Mouse (Mus musculus) C2C12 (cell line): ENCODE measurements around the gene Adipor2. TPM values are rescaled to one million over a fixed set of nuclear protein-coding genes. Genes with fewer than 3 reads are reported as not detected.
"Not testable (repeated sequence)": the region's sequence is repeated elsewhere in the genome, so short reads cannot be mapped to it uniquely, and the experiment has no call there.

Experiments used
- H3K27me3 ChIP-seq: one replicate; pipeline ENCODE4 v1.6.1; 2011; ENCODE audit not compliant: control insufficient read depth, insufficient read depth, insufficient read length
- H3K36me3 ChIP-seq: one replicate; pipeline ENCODE4 v1.6.1; 2011; ENCODE audit not compliant: control insufficient read depth, insufficient read depth
- H3K4me3 ChIP-seq: one replicate; pipeline ENCODE4 v1.5.1; 2011; ENCODE audit warnings: mild to moderate bottlenecking, control low read depth; ENCODE audit not compliant: poor library complexity, insufficient read depth, severe bottlenecking
- H3K79me2 ChIP-seq: one replicate; pipeline ENCODE4 v1.6.1; 2011; ENCODE audit not compliant: control insufficient read depth, insufficient read depth
- H3K79me3 ChIP-seq: one replicate; pipeline ENCODE4 v1.6.1; 2011; ENCODE audit warnings: low read depth, control low read depth
- H3ac ChIP-seq: one replicate; pipeline ENCODE3; 2011; ENCODE audit warnings: low read depth; ENCODE audit not compliant: control insufficient read depth, insufficient read length
- CEBPB ChIP-seq: IDR thresholded peaks from one replicate; pipeline ENCODE4 v1.6.1; 2011; ENCODE audit warnings: low read depth, mild to moderate bottlenecking, control low read depth, moderate library complexity
- CTCF ChIP-seq: IDR thresholded peaks from one replicate; pipeline ENCODE4 v1.5.1; 2011; ENCODE audit not compliant: control insufficient read depth, insufficient read depth, insufficient read length
- FOSL1 ChIP-seq: IDR thresholded peaks from one replicate; pipeline ENCODE4 v1.8.0; 2011; ENCODE audit warnings: mild to moderate bottlenecking, low read length; ENCODE audit not compliant: poor library complexity, insufficient read depth, severe bottlenecking
- MAX ChIP-seq: IDR thresholded peaks from one replicate; pipeline ENCODE4 v1.6.1; 2011; ENCODE audit warnings: mild to moderate bottlenecking, control low read depth
- MYOD1 ChIP-seq: IDR thresholded peaks from one replicate; pipeline ENCODE4 v1.6.1; 2011; ENCODE audit warnings: low read depth; ENCODE audit not compliant: control insufficient read depth, insufficient read length
- MYOG ChIP-seq: IDR thresholded peaks from one replicate; pipeline ENCODE4 v1.6.1; 2011; ENCODE audit not compliant: control insufficient read depth, insufficient read length; ENCODE audit errors: extremely low read depth
- USF1 ChIP-seq: IDR thresholded peaks from one replicate; pipeline ENCODE4 v1.6.1; 2011; ENCODE audit warnings: low read depth, mild to moderate bottlenecking, control low read depth, moderate library complexity
- polyA plus RNA-seq: library from polyadenylated mRNA; unstranded; fragments of >200 nt; fragmentation: generic; extraction: Trizol; gene quantifications from one replicate; pipeline ENCODE4 v1.2.1, GENCODE M21; 2012; ENCODE audit warnings: missing spikeins

The Adipor2 gene
- polyA plus RNA-seq, 1 experiment, result 28.0 TPM

DNA sequence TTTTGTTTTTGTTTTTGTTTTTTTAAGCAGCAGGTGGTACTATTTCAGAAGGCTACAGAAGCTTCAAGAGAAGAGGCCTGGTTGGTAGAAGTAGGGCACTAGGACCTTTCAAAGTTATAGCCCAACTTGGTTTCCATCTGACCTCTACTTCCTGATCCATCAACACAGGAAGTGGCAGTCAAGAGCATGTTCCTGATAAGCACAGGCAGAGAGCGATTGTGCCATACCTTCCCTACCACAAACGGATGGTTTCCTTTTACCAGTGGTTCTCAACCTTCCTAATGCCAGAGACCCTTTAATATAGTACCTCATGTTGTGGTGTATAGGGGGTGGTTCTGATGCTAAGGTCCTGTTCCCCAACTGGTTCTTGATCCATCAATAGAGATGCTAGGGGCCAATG lies 39.9 kb downstream of the Adipor2 start:
- TF ChIP-seq FOSL1, result no peak
- H3K79me3 ChIP-seq, result peaks cover 50% of the 10 kb centered on the region
- H3K36me3 ChIP-seq, result no peaks in the 10 kb centered on the region
- no peak overlapping the region for H3K4me3 ChIP-seq
- no peak overlapping the region for H3ac ChIP-seq
- H3K27me3 ChIP-seq, result no peaks in the 10 kb centered on the region
- peaks cover 99% of the 10 kb centered on the region for H3K79me2 ChIP-seq

GRCm38 (mm10) chr6:119375035-119375434 lies 42.5 kb downstream of the Adipor2 start:
- no peak for TF ChIP-seq MAX
- no peak for TF ChIP-seq MYOG
- no peak for TF ChIP-seq CEBPB
- no peak for TF ChIP-seq CTCF
- no peak for TF ChIP-seq USF1
- no peak for TF ChIP-seq FOSL1
- no peak for TF ChIP-seq MYOD1
- no peaks in the 10 kb centered on the region for H3K36me3 ChIP-seq
- no peak overlapping the region for H3K4me3 ChIP-seq
- no peaks in the 10 kb centered on the region for H3K27me3 ChIP-seq
- H3ac ChIP-seq, result no peak overlapping the region
- peaks cover 94% of the 10 kb centered on the region for H3K79me2 ChIP-seq
- H3K79me3 ChIP-seq, result peaks cover 30% of the 10 kb centered on the region

- Histone ChIP-seq H3K4me3 (no peak overlapping the region), H3K79me2 (peaks cover 76% of the 10 kb centered on the region), H3K79me3 (peaks cover 21% of the 10 kb centered on the region), H3ac (no peak overlapping the region), H3K27me3 (no peaks in the 10 kb centered on the region), H3K36me3 (peaks cover 10% of the 10 kb centered on the region)
- no peak for TF ChIP-seq CEBPB
- no peak for TF ChIP-seq MYOG
- no peak for TF ChIP-seq CTCF
- no peak for TF ChIP-seq MAX
- no peak for TF ChIP-seq MYOD1
- no peak for TF ChIP-seq USF1
- no peak for TF ChIP-seq FOSL1
These were observed 44.4 kb downstream of the Adipor2 start for GRCm38 (mm10) chr6:119373000-119373705.

DNA sequence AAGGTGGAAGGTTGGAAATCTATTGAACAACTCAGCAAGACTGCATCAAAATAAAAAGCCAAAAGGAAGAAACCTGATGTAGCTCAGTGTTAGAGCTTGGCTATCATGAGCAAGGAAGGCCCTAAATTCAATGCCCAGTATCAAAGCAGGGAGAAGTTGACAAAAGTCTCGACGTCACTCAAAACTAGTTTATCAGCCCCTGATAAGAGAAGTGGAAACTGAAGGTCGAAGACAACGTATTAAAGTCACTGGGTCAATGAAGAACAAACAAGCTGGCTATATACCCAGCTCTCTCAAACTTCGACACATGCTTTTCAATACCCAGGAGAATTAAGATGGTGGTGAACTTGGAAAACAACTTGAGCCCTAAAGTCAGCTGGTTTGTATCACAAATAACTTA lies 45.3 kb downstream of the Adipor2 start:
- Histone ChIP-seq H3K4me3 (no peak overlapping the region), H3K27me3 (no peaks in the 10 kb centered on the region), H3K79me3 (peaks cover 13% of the 10 kb centered on the region), H3K36me3 (peaks cover 17% of the 10 kb centered on the region), H3K79me2 (peaks cover 67% of the 10 kb centered on the region), H3ac (no peak overlapping the region)
- TF ChIP-seq MYOG (no peak), CTCF (no peak), MYOD1 (no peak), CEBPB (no peak), MAX (no peak), FOSL1 (no peak), USF1 (no peak)

DNA sequence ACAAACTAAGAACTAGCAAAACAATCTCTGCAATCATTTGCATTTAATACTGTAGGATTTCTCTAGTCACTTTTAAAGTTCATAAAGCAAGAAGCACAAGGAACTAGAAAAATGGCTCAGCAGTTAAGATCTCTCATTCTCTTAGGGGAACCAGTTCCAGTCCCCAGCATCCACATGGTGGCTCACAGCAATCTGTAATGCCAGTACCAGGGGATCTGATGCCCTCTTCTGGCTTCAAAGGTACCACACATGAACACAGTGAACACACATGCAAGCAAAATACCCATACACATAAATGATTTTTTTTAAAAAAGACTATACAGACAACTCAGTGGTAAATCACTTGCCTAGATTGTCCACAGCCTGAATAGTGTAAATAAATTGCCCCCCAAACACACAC lies 45.9 kb downstream of the Adipor2 start:
- H3K27me3 ChIP-seq, result no peaks in the 10 kb centered on the region
- H3K79me3 ChIP-seq, result peaks cover 12% of the 10 kb centered on the region
- peaks cover 17% of the 10 kb centered on the region for H3K36me3 ChIP-seq
- no peak for TF ChIP-seq CEBPB
- TF ChIP-seq USF1, result no peak
- TF ChIP-seq MYOD1, result no peak
- TF ChIP-seq MAX, result no peak
- no peak for TF ChIP-seq MYOG
- TF ChIP-seq CTCF, result no peak
- no peak for TF ChIP-seq FOSL1
- peaks cover 61% of the 10 kb centered on the region for H3K79me2 ChIP-seq
- no peak overlapping the region for H3ac ChIP-seq
- no peak overlapping the region for H3K4me3 ChIP-seq

GRCm38 (mm10) chr6:119367382-119367781 lies 50.1 kb downstream of the Adipor2 start:
- TF ChIP-seq MYOG, result no peak
- TF ChIP-seq FOSL1, result no peak
- TF ChIP-seq MYOD1, result no peak
- TF ChIP-seq MAX, result no peak
- no peak for TF ChIP-seq USF1
- TF ChIP-seq CTCF, result no peak
- TF ChIP-seq CEBPB, result no peak
- no peak overlapping the region for H3ac ChIP-seq
- no peaks in the 10 kb centered on the region for H3K27me3 ChIP-seq
- H3K79me3 ChIP-seq, result no peaks in the 10 kb centered on the region
- peaks cover 19% of the 10 kb centered on the region for H3K79me2 ChIP-seq
- H3K36me3 ChIP-seq, result peaks cover 46% of the 10 kb centered on the region
- H3K4me3 ChIP-seq, result no peak overlapping the region

- H3K79me3 ChIP-seq, H3ac ChIP-seq, H3K4me3 ChIP-seq, H3K27me3 ChIP-seq: not testable (repeated sequence)
- H3K36me3 ChIP-seq, result peaks cover 46% of the 10 kb centered on the region
- peaks cover 14% of the 10 kb centered on the region for H3K79me2 ChIP-seq
These were observed 50.7 kb downstream of the Adipor2 start for GRCm38 (mm10) chr6:119366800-119367199.
